Mouse (Mus musculus): ENCODE data around the gene Gm49392. TPM values are rescaled to one million over a fixed set of nuclear protein-coding genes. Genes with fewer than 3 reads are reported as not detected.
"Not testable (repeated sequence)": the region's sequence is repeated elsewhere in the genome, so short reads cannot be mapped to it uniquely, and the experiment has no call there.

Gene Gm49392
- polyA plus RNA-seq (2011; ENCODE audit: insufficient read length, low read depth, missing spikeins) = not detected in 2 replicates

DNA sequence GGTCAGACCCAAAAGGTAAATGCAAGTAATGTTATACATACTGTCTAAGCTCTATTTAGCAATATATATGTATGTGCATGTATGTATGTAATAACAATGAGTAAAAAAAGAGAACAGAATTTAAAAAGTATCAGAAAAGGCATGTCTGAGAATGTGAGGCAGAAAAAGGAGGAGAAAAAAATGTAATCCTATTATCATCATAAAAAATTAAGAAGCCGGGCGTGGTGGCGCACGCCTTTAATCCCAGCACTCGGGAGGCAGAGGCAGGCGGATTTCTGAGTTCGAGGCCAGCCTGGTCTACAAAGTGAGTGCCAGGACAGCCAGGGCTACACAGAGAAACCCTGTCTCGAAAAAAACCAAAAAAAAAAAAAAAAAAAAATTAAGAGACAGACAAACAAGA is at the start of gene Gm49392:
Gene Gm49392 (minus strand): TSS at position 101 of the 400 bp plus-strand sequence.
- not testable (repeated sequence) for H3K4me3 ChIP-seq (ENCODE audit: insufficient read depth, low read length); H3K4me1 ChIP-seq (ENCODE audit: control insufficient read depth, insufficient read depth, low read length)
- peak within 1 kb of the TSS; percentile 88 for H3K27ac ChIP-seq (ENCODE audit: insufficient read depth, low read length)

DNA sequence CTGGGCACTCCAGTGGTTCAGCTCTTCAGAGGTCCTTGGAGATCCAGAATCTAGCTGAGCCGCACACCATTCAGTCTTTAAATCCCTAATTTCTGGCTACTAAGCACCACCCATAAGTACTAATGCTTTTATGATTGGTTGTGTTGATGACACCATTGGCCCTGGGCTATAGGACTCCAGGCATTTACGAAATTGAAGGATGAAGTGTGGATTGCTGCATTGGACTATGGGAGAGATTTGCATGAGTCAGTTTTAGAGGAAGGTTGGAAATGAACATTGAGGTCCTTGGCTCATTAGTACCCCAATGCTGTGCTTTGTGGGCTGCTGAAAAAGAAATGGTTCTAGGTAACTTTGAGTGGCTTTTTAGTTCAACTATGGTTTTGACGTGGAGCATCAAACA is 45.2 kb upstream of the Gm49392 start, which contains the start of gene Tpbpa:
Gene Tpbpa (minus strand): TSS at position 101 of the 400 bp plus-strand sequence.
- H3K27ac ChIP-seq (ENCODE audit: insufficient read depth, low read length) = not testable (repeated sequence)

DNA sequence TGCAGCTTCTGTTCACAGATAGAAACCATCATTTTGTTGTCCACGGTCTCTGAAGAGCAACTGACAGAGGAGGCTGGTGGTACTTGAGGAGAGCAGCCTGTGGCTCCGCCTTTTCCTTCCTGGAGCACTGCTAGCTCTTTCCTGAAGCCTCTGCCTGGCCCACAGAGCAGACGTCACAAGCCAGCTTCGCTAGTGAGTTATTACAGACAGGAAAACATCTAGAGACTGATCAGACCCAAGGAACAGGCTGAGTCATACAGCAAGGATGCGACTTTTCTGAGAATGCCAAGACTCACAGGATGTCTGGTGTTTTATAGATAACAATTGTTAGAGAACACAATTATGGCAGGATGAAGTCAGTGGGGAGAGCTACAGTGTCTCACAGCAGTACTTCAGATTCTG is 39.8 kb upstream of the Gm49392 start, which contains the start of the genes Gm49391 and Ctla2a:
Gene Gm49391 (minus strand): TSS at position 72 of the 402 bp plus-strand sequence.
Gene Ctla2a (minus strand): TSS at position 126 of the 402 bp plus-strand sequence.
- Histone ChIP-seq H3K27ac (ENCODE audit: insufficient read depth, low read length) (peak within 1 kb of the TSS; percentile 61; the same call in 1 of the 2 replicates), H3K4me1 (ENCODE audit: control insufficient read depth, insufficient read depth, low read length) (no peaks in the 10 kb centered on the region), H3K4me3 (ENCODE audit: insufficient read depth, low read length) (no peak within 1 kb of the TSS)
- TF ChIP-seq CTCF (IDR thresholded peaks at IDR 0.05; ENCODE audit: borderline replicate concordance, insufficient read depth, low read length) (no peak), POLR2A (IDR thresholded peaks at IDR 0.05; ENCODE audit: low read depth, low read length) (no peak)

More for the DNA sequence above, 45.2 kb upstream of the Gm49392 start, which contains the start of gene Tpbpa:
- not testable (repeated sequence) for H3K4me1 ChIP-seq (ENCODE audit: control insufficient read depth, insufficient read depth, low read length); H3K4me3 ChIP-seq (ENCODE audit: insufficient read depth, low read length)

GRCm38 (mm10) chr13:60935490-60935889 is 38.8 kb upstream of the Gm49392 start, which contains the start of gene Gm49393:
Gene Gm49393 (minus strand): TSS chr13:60935590.
- not testable (repeated sequence) for H3K4me1 ChIP-seq (ENCODE audit: control insufficient read depth, insufficient read depth, low read length); H3K4me3 ChIP-seq (ENCODE audit: insufficient read depth, low read length); H3K27ac ChIP-seq (ENCODE audit: insufficient read depth, low read length)

DNA sequence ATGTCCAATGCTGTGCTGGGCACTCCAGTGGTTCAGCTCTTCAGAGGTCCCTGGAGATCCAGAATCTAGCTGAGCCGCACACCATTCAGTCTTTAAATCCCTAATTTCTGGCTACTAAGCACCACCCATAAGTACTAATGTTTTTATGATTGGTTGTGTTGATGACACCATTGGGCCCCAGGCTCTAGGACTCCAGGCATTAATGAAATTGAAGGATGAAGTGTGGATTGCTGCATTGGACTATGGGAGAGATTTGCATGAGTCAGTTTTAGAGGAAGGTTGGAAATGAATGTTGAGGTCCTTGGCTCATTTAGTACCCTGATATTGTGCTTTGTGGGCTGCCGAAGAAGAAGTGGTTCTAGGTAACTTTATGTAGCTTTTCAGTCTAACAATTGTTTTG is 8.1 kb upstream of the Gm49392 start, which contains the start of gene Tpbpb:
Gene Tpbpb (minus strand): TSS at position 101 of the 400 bp plus-strand sequence.
- H3K4me1 ChIP-seq (ENCODE audit: control insufficient read depth, insufficient read depth, low read length); H3K27ac ChIP-seq (ENCODE audit: insufficient read depth, low read length); H3K4me3 ChIP-seq (ENCODE audit: insufficient read depth, low read length): not testable (repeated sequence)

DNA sequence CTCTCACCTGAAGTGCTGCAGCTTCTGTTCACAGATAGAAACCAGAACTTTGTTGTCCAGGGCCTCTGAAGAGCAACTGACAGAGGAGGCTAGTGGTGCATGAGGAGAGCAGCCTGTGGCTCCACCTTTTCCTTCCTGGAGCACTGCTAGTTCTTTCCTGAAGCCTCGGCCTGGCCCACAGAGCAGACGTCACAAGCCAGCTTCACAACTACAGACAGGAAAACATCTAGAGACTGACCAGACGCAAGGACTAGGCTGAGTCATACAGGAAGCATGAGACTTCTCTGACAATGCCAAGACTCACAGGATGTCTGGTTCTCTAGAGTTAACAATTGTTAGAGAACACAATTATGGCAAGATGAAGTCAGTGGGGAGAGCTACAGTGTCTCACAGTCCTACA is 634 bp upstream of the Gm49392 start, which contains the start of gene Ctla2b:
Gene Ctla2b (minus strand): TSS at position 120 of the 400 bp plus-strand sequence.
- Histone ChIP-seq H3K27ac (ENCODE audit: insufficient read depth, low read length) (peak within 1 kb of the TSS; percentile 88), H3K4me3 (ENCODE audit: insufficient read depth, low read length) (no peak within 1 kb of the TSS), H3K4me1 (ENCODE audit: control insufficient read depth, insufficient read depth, low read length) (peaks cover 2% of the 10 kb centered on the region; the same call in 1 of the 2 replicates)
- TF ChIP-seq CTCF (IDR thresholded peaks at IDR 0.05; ENCODE audit: borderline replicate concordance, insufficient read depth, low read length) (no peak), POLR2A (IDR thresholded peaks at IDR 0.05; ENCODE audit: low read depth, low read length) (no peak)

DNA sequence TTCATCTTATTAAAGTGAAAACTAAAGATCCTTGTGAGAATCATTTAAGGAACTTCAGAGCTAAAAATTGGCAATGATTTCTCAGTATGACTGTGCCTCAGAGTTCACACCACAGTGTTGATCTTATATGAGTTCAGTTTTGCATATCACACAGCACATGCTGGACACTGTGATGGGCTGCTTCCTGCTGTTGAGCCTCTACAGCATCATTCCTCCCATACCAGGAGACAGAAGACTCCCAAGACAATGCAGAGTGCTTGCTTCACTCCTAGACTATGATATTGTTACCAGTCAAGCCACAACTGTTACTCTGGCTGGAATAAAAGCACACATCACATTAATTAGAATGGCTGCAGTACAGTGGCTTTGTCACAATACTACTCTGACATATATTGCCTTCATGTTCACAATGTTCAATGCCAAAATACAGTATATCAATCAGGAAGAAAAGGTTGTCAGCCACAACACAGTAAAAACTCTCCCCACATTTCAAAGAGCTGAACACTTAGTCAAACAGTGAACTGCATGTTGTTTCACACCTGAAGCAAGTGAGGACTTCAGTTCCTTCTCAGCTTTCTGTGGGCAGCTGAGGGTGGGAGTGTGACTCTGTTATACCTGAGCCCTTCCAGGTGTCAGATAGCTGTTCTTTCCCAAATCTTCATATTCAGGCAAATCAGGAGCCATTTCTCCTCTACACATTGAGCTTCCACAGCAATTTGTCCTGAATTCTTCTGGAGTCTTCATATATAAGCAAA is 1.1 kb downstream of the Gm49392 start:
- no peak overlapping the region for H3K27ac ChIP-seq (ENCODE audit: insufficient read depth, low read length)
- H3K4me1 ChIP-seq (ENCODE audit: control insufficient read depth, insufficient read depth, low read length) = peaks cover 2% of the 10 kb centered on the region; the same call in 1 of the 2 replicates
- H3K4me3 ChIP-seq (ENCODE audit: insufficient read depth, low read length) = no peak overlapping the region
- no peak for TF ChIP-seq POLR2A (IDR thresholded peaks at IDR 0.05; ENCODE audit: low read depth, low read length)
- no peak for TF ChIP-seq CTCF (IDR thresholded peaks at IDR 0.05; ENCODE audit: borderline replicate concordance, insufficient read depth, low read length)

- H3K4me3 ChIP-seq (ENCODE audit: insufficient read depth, low read length) = no peak overlapping the region
- H3K27ac ChIP-seq (ENCODE audit: insufficient read depth, low read length) = no peak overlapping the region
- no peaks in the 10 kb centered on the region for H3K4me1 ChIP-seq (ENCODE audit: control insufficient read depth, insufficient read depth, low read length)
- TF ChIP-seq POLR2A (IDR thresholded peaks at IDR 0.05; ENCODE audit: low read depth, low read length) (no peak), CTCF (IDR thresholded peaks at IDR 0.05; ENCODE audit: borderline replicate concordance, insufficient read depth, low read length) (no peak)
Observed at GRCm38 (mm10) chr13:60892301-60892700, 4.4 kb downstream of the Gm49392 start.

DNA sequence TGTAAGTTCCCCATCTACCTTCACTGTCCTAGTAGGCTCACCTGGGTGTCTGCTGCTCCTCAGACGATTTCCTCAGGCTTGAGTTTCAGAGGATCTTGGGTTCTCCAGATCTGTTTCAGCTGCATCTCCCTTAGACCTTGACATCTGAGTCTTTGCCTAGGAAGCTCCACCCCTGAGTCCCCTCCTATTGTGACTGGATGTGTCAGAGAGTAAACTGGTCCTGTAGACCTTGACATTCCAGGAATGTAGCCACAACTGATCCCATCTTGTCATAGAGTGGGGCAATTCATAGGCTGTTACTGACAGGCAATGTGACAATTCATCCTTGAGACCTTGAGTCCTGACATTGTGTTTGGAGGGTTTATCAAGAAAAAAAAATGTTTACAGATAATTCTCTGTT is 32.4 kb downstream of the Gm49392 start, which contains the start of gene 4930486L24Rik:
Gene 4930486L24Rik (minus strand): TSS at position 195 of the 400 bp plus-strand sequence.
- no peak within 1 kb of the TSS for H3K4me3 ChIP-seq (ENCODE audit: insufficient read depth, low read length)
- TF ChIP-seq CTCF (IDR thresholded peaks at IDR 0.05; ENCODE audit: borderline replicate concordance, insufficient read depth, low read length) (no peak), POLR2A (IDR thresholded peaks at IDR 0.05; ENCODE audit: low read depth, low read length) (no peak)
- H3K27ac ChIP-seq (ENCODE audit: insufficient read depth, low read length) = no peak within 1 kb of the TSS
- no peaks in the 10 kb centered on the region for H3K4me1 ChIP-seq (ENCODE audit: control insufficient read depth, insufficient read depth, low read length)

GRCm38 (mm10) chr13:60848241-60849120 is 48.2 kb downstream of the Gm49392 start:
- Histone ChIP-seq H3K4me1 (ENCODE audit: control insufficient read depth, insufficient read depth, low read length) (no peaks in the 10 kb centered on the region), H3K4me3 (ENCODE audit: insufficient read depth, low read length) (no peak overlapping the region), H3K27ac (ENCODE audit: insufficient read depth, low read length) (no peak overlapping the region)
- TF ChIP-seq CTCF (IDR thresholded peaks at IDR 0.05; ENCODE audit: borderline replicate concordance, insufficient read depth, low read length) (no peak), POLR2A (IDR thresholded peaks at IDR 0.05; ENCODE audit: low read depth, low read length) (no peak)
